Mouse (Mus musculus): ENCODE measurements around the gene Slc38a6.

The Slc38a6 gene

DNA sequence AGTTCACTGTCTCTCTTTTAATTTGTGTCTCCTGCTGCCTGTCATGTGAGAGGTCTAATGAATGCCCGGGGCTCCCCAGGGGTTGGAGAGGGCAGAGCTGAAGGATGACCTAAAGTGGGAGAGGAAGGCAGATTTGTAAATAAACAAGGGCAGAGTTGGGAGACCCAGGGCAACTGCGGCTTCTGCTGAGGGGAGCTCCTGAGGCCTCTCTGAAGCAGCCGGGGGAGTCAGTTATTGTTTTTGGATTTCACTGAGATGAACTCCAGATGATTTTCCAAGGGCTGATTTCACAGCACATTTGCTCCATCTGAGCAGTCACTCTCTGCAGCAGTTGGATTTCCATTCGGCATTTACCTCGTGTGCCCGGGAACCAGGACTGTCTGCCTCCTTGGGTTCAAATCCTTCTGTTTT lies 107.3 kb downstream of the Slc38a6 start:
- peak; percentile 59 for DNase-seq (ENCODE audit: extremely low spot score)

- no peak for DNase-seq (ENCODE audit: extremely low spot score)
Observed at GRCm38 (mm10) chr12:73394571-73394970, 108.0 kb downstream of the Slc38a6 start.

GRCm38 (mm10) chr12:73399426-73399825 lies 112.8 kb downstream of the Slc38a6 start:
- no peak for DNase-seq (ENCODE audit: extremely low spot score)

DNA sequence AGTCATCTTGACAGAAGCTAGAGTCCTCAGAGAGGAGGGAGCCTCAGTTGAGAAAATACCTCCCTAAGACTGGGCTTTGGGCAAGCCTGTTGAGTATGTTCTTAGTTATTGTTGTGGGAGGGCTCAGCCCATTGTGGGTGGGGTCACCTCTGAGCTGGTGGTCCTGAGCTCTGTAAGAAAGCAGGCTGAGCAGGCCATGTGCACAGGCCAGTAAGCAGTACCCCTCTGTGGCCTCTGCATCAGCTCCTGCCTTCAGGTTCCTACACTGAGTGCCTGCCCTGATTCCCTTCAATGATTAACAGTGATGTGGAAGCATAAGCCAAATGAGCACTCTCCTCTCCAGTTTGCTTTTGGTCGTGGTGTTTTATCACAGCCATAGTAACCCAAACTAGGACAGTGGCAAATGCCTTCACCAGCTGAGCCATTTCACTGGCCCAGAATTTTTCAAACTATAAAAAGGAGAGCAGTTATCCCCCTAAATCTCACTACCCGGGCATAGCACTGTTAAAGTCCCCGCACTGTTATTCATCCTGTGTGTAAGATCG lies 114.0 kb downstream of the Slc38a6 start:
- DNase-seq (ENCODE audit: extremely low spot score): no peak

GRCm38 (mm10) chr12:73401520-73402130 lies 115.0 kb downstream of the Slc38a6 start:
- DNase-seq (ENCODE audit: extremely low spot score): no peak

GRCm38 (mm10) chr12:73402137-73402712 lies 115.6 kb downstream of the Slc38a6 start:
- DNase-seq (ENCODE audit: extremely low spot score): no peak

GRCm38 (mm10) chr12:73402851-73403665 lies 116.5 kb downstream of the Slc38a6 start:
- no peak for DNase-seq (ENCODE audit: extremely low spot score)
